Mouse (Mus musculus): Measurements from ENCODE around the gene Anapc15.

The Anapc15 gene

GRCm38 (mm10) chr7:101863415-101863814, at the start of gene Anapc15:
Gene Anapc15, plus strand, starts transcription at chr7:101863715.
- DNase-seq, result no peak

GRCm38 (mm10) chr7:101817861-101818401, 45.6 kb upstream of the Anapc15 start, which contains the start of gene Phox2a:
Gene Phox2a, plus strand, starts transcription at chr7:101818313.
- DNase-seq, result no peak

GRCm38 (mm10) chr7:101820295-101821030, 43.1 kb upstream of the Anapc15 start:
- no peak for DNase-seq

GRCm38 (mm10) chr7:101821571-101822501, 41.7 kb upstream of the Anapc15 start:
- peak; percentile 22 for DNase-seq

GRCm38 (mm10) chr7:101822836-101823757, 40.4 kb upstream of the Anapc15 start:
- peak; percentile 15 for DNase-seq

- no peak for DNase-seq
These were observed 39.5 kb upstream of the Anapc15 start for GRCm38 (mm10) chr7:101823758-101824630.

- no peak for DNase-seq
These were observed 33.1 kb upstream of the Anapc15 start for GRCm38 (mm10) chr7:101830373-101830772.

- DNase-seq, result no peak
These were observed 32.1 kb upstream of the Anapc15 start for GRCm38 (mm10) chr7:101831437-101831836.

- no peak for DNase-seq
These were observed 31.1 kb upstream of the Anapc15 start for GRCm38 (mm10) chr7:101832372-101832771.

- no peak for DNase-seq
These were observed 30.2 kb upstream of the Anapc15 start for GRCm38 (mm10) chr7:101833352-101833751.

GRCm38 (mm10) chr7:101833916-101834584, 29.5 kb upstream of the Anapc15 start:
- DNase-seq, result no peak

GRCm38 (mm10) chr7:101834903-101835302, 28.6 kb upstream of the Anapc15 start:
- DNase-seq, result no peak

GRCm38 (mm10) chr7:101835457-101836109, 27.9 kb upstream of the Anapc15 start:
- no peak for DNase-seq

GRCm38 (mm10) chr7:101836271-101837153, 27.0 kb upstream of the Anapc15 start:
- peak; percentile 66 for DNase-seq

GRCm38 (mm10) chr7:101837154-101837605, 26.3 kb upstream of the Anapc15 start:
- DNase-seq, result no peak

- peak; percentile 70 for DNase-seq
These were observed 25.7 kb upstream of the Anapc15 start, which contains the start of gene Inppl1 for GRCm38 (mm10) chr7:101837606-101838471. Gene Inppl1, minus strand, starts transcription at chr7:101838229.

- no peak for DNase-seq
These were observed 19.3 kb upstream of the Anapc15 start for GRCm38 (mm10) chr7:101844186-101844585.

GRCm38 (mm10) chr7:101847934-101848333, 15.6 kb upstream of the Anapc15 start:
- DNase-seq, result no peak

Data from liver (tissue).